Mouse (Mus musculus): Measurements from ENCODE around the gene D930020B18Rik. TPM values are rescaled to one million over a fixed set of nuclear protein-coding genes. Genes with fewer than 3 reads are reported as not detected.
A peak's percentile ranks its signal among the peaks of the same experiment; 100 is the strongest.

D930020B18Rik gene
- 0.67 and 1.4 TPM in 2 replicates for polyA plus RNA-seq (2015; fragmentation: Nextera tagmentation; extraction: Ambion mirVana)

- peaks cover 16% of the 10 kb centered on the region for H3K4me1 ChIP-seq
- H3K27ac ChIP-seq, result no peak within 1 kb of the TSS
- peak within 1 kb of the TSS; percentile 55 for H3K4me3 ChIP-seq
- under 1% methylated on average over 63 of the region's 69 CpGs for WGBS
- H3K9ac ChIP-seq, result peak within 1 kb of the TSS; percentile 33; the same call in 1 of the 2 replicates
- peaks cover 19% of the 10 kb centered on the region for H3K27me3 ChIP-seq
- no peaks in the 10 kb centered on the region for H3K9me3 ChIP-seq
- no peak for ATAC-seq (ENCODE audit: insufficient number of reproducible peaks, low FRiP score, low TSS enrichment, low read depth)
- H3K36me3 ChIP-seq, result no peaks in the 10 kb centered on the region
- H3K4me2 ChIP-seq, result peak within 1 kb of the TSS; percentile 99
Observed at GRCm38 (mm10) chr10:121641272-121642053, at the start of gene D930020B18Rik. Gene D930020B18Rik, plus strand, starts transcription at chr10:121641588.

DNA sequence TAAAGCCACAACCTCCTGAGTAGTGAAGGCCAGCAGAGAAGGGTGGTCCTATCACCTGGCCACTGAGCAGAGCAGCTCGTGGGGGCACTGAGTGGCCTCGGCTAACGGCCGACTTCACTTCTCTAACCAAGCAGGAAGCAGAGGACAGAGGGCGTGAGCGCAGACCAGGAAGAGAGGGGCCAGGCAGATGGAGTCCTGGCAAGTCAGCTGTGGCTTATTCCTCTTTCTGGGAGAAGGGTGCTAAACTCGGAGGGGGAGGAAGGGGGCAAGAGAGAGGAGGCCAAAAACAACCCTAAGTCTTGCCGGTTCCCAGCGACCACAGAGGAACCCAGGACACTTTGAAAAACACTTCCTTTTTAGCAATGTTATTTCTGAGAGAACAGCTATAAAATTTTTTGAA, 44.8 kb upstream of the D930020B18Rik start:
- no peak for ATAC-seq (ENCODE audit: insufficient number of reproducible peaks, low FRiP score, low TSS enrichment, low read depth)

GRCm38 (mm10) chr10:121601272-121601671, 40.1 kb upstream of the D930020B18Rik start:
- H3K36me3 ChIP-seq, result peaks cover 97% of the 10 kb centered on the region
- H3K9me3 ChIP-seq, result no peaks in the 10 kb centered on the region
- no peaks in the 10 kb centered on the region for H3K4me1 ChIP-seq
- 64% methylated on average over 6 of the region's 6 CpGs for WGBS
- no peak overlapping the region for H3K27ac ChIP-seq
- H3K9ac ChIP-seq, result no peak overlapping the region
- ATAC-seq (ENCODE audit: insufficient number of reproducible peaks, low FRiP score, low TSS enrichment, low read depth), result no peak
- H3K27me3 ChIP-seq, result no peaks in the 10 kb centered on the region
- no peak overlapping the region for H3K4me2 ChIP-seq
- no peak overlapping the region for H3K4me3 ChIP-seq

More for the DNA sequence above, 44.8 kb upstream of the D930020B18Rik start:
- WGBS, result 84% methylated on average over 9 of the region's 9 CpGs
- Histone ChIP-seq H3K9me3 (no peaks in the 10 kb centered on the region), H3K27ac (no peak overlapping the region), H3K27me3 (no peaks in the 10 kb centered on the region), H3K9ac (no peak overlapping the region), H3K4me3 (no peak overlapping the region), H3K4me1 (no peaks in the 10 kb centered on the region), H3K4me2 (no peak overlapping the region), H3K36me3 (peaks cover 86% of the 10 kb centered on the region)

- no peaks in the 10 kb centered on the region for H3K4me1 ChIP-seq
- no peaks in the 10 kb centered on the region for H3K9me3 ChIP-seq
- H3K4me3 ChIP-seq, result no peak overlapping the region
- 81% methylated on average over 4 of the region's 4 CpGs for WGBS
- no peak overlapping the region for H3K4me2 ChIP-seq
- no peak overlapping the region for H3K9ac ChIP-seq
- no peak overlapping the region for H3K27ac ChIP-seq
- ATAC-seq (ENCODE audit: insufficient number of reproducible peaks, low FRiP score, low TSS enrichment, low read depth), result no peak
- peaks cover 99% of the 10 kb centered on the region for H3K36me3 ChIP-seq
- no peaks in the 10 kb centered on the region for H3K27me3 ChIP-seq
Observed at GRCm38 (mm10) chr10:121603556-121603955, 37.8 kb upstream of the D930020B18Rik start.

GRCm38 (mm10) chr10:121604632-121605344, 36.6 kb upstream of the D930020B18Rik start:
- Histone ChIP-seq H3K4me1 (no peaks in the 10 kb centered on the region), H3K4me2 (no peak overlapping the region), H3K4me3 (no peak overlapping the region), H3K9me3 (no peaks in the 10 kb centered on the region), H3K27ac (no peak overlapping the region), H3K27me3 (no peaks in the 10 kb centered on the region), H3K36me3 (peaks cover 96% of the 10 kb centered on the region), H3K9ac (no peak overlapping the region)
- 93% methylated on average over 13 of the region's 13 CpGs for WGBS
- no peak for ATAC-seq (ENCODE audit: insufficient number of reproducible peaks, low FRiP score, low TSS enrichment, low read depth)

DNA sequence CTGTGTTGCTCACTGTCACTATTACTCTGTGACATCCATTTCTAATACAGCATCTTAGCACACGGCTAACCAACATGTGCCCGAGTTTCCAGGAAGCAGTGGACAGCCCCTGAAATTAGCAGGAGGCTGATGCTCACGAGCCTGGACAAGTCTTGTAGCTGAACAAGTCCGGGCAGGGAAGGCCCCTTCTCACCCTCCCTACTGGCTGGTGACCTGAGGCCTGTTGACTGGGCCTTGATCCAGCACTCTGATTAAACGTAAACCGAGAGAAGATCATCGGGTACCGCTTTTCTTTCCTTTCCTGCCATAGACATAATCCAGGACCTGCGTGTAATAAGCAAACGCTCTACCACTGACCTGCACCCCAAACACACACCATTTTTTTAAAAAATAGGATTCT, 33.2 kb upstream of the D930020B18Rik start:
- H3K27me3 ChIP-seq, result no peaks in the 10 kb centered on the region
- H3K4me1 ChIP-seq, result no peaks in the 10 kb centered on the region
- H3K27ac ChIP-seq, result no peak overlapping the region
- no peaks in the 10 kb centered on the region for H3K9me3 ChIP-seq
- H3K4me3 ChIP-seq, result no peak overlapping the region
- no peak for ATAC-seq (ENCODE audit: insufficient number of reproducible peaks, low FRiP score, low TSS enrichment, low read depth)
- no peak overlapping the region for H3K9ac ChIP-seq
- H3K4me2 ChIP-seq, result no peak overlapping the region
- 87% methylated on average over 10 of the region's 10 CpGs for WGBS
- H3K36me3 ChIP-seq, result peaks cover 91% of the 10 kb centered on the region

DNA sequence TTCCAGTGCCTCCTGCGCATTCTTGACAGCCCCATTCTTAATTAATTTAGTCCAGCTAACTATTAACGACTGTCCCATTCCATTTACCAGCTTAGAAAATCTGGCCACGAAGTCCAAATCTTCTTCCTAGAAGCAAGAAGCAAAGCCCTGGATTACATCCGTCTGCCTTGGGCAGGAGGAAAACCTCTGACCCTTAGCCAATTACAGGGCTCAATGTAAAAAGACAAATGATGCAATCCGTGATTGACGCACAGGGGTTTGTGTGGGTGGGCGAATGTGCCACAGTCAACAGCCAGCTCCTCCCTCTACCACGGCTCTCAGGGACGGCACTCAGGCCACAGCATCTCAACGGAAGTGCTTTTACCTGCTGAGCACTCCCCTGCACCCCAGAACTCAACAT, 29.8 kb upstream of the D930020B18Rik start:
- 81% methylated on average over 10 of the region's 10 CpGs for WGBS
- no peak overlapping the region for H3K4me2 ChIP-seq
- no peak overlapping the region for H3K4me3 ChIP-seq
- H3K4me1 ChIP-seq, result no peaks in the 10 kb centered on the region
- ATAC-seq (ENCODE audit: insufficient number of reproducible peaks, low FRiP score, low TSS enrichment, low read depth), result no peak
- peaks cover 89% of the 10 kb centered on the region for H3K36me3 ChIP-seq
- no peaks in the 10 kb centered on the region for H3K27me3 ChIP-seq
- no peak overlapping the region for H3K27ac ChIP-seq
- H3K9ac ChIP-seq, result no peak overlapping the region
- H3K9me3 ChIP-seq, result no peaks in the 10 kb centered on the region

- no peak overlapping the region for H3K27ac ChIP-seq
- WGBS, result 88% methylated on average over 6 of the region's 6 CpGs
Observed at GRCm38 (mm10) chr10:121612448-121612847, 28.9 kb upstream of the D930020B18Rik start.

DNA sequence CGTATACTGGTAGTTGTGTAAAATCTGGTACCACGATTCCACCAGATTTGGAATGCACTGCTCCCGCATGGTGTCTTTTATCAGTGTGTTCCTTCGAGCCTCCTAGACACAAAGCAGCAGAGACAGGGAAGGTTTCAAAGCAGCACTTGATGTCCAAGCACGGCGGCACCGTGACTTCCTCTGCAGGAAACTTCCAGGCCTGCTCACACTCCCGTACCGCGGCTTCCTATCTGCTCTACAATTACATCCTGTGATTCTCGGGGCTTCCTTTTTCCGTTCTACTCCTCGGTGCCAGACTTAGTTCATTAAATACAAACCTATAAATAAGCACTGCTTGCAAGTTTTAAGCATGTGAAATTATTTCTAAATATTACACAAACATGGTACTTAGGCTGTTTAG, 27.8 kb upstream of the D930020B18Rik start:
- peaks cover 90% of the 10 kb centered on the region for H3K36me3 ChIP-seq
- no peaks in the 10 kb centered on the region for H3K4me1 ChIP-seq
- H3K9me3 ChIP-seq, result no peaks in the 10 kb centered on the region
- H3K4me3 ChIP-seq, result no peak overlapping the region
- H3K27me3 ChIP-seq, result no peaks in the 10 kb centered on the region
- H3K9ac ChIP-seq, result no peak overlapping the region
- no peak for ATAC-seq (ENCODE audit: insufficient number of reproducible peaks, low FRiP score, low TSS enrichment, low read depth)
- WGBS, result 83% methylated on average over 13 of the region's 13 CpGs
- no peak overlapping the region for H3K27ac ChIP-seq
- no peak overlapping the region for H3K4me2 ChIP-seq

More at GRCm38 (mm10) chr10:121612448-121612847, 28.9 kb upstream of the D930020B18Rik start:
- Histone ChIP-seq H3K9me3 (no peaks in the 10 kb centered on the region), H3K27me3 (no peaks in the 10 kb centered on the region), H3K4me3 (no peak overlapping the region), H3K9ac (no peak overlapping the region), H3K4me1 (no peaks in the 10 kb centered on the region), H3K36me3 (peaks cover 89% of the 10 kb centered on the region), H3K4me2 (no peak overlapping the region)
- ATAC-seq (ENCODE audit: insufficient number of reproducible peaks, low FRiP score, low TSS enrichment, low read depth), result no peak

DNA sequence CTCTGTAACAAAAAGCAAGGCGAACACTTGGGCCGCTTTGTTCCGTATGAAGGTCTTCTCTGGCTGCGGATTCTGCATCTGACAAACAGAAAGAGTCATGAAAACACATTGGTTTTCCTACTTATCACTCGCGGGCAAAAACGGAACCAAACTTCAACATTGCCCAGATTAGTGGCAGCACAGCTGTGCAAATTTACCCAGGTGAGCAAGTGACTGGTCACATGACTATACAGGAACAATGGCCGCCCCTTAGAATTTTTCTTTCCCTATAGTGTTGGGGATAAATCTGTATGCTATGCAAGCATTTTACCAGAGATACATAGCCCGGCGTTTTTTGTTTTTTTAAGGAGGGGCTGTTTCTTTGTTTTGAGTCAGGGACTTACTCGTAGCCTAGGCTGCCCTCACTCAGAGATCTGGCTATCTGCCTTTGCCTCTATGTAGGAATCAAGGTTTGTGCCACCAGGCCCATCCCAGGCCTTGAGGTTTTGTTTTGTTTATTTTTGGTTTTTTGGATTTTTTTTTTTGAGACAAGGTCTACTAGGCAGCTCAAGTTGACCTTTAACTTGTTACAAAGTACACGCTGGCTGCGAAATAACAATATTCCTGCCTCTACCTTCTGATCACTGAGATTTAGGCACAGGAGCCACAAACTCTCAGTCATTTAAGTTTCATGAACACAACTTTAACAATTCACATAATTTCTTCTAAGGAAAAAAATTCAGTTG, 26.1 kb upstream of the D930020B18Rik start:
- peaks cover 90% of the 10 kb centered on the region for H3K36me3 ChIP-seq
- H3K4me2 ChIP-seq, result no peak overlapping the region
- no peak overlapping the region for H3K9ac ChIP-seq
- no peaks in the 10 kb centered on the region for H3K4me1 ChIP-seq
- no peaks in the 10 kb centered on the region for H3K27me3 ChIP-seq
- ATAC-seq (ENCODE audit: insufficient number of reproducible peaks, low FRiP score, low TSS enrichment, low read depth), result no peak
- H3K9me3 ChIP-seq, result no peaks in the 10 kb centered on the region
- WGBS, result 94% methylated on average over 13 of the region's 13 CpGs
- no peak overlapping the region for H3K4me3 ChIP-seq
- H3K27ac ChIP-seq, result no peak overlapping the region

GRCm38 (mm10) chr10:121615935-121616334, 25.5 kb upstream of the D930020B18Rik start:
- 79% methylated on average over 7 of the region's 7 CpGs for WGBS

More at GRCm38 (mm10) chr10:121615935-121616334, 25.5 kb upstream of the D930020B18Rik start:
- Histone ChIP-seq H3K4me1 (no peaks in the 10 kb centered on the region), H3K9ac (no peak overlapping the region), H3K9me3 (no peaks in the 10 kb centered on the region), H3K27ac (no peak overlapping the region), H3K27me3 (no peaks in the 10 kb centered on the region), H3K4me2 (no peak overlapping the region), H3K4me3 (no peak overlapping the region), H3K36me3 (peaks cover 88% of the 10 kb centered on the region)
- no peak for ATAC-seq (ENCODE audit: insufficient number of reproducible peaks, low FRiP score, low TSS enrichment, low read depth)
